Mouse (Mus musculus) left cerebral cortex, adult 2 months (tissue): ENCODE measurements at regions not wholly inside any gene's neighbourhood (a gene's known extent, or its start where the extent isn't known, plus 50 kb on each side); places are given as distances from the start of the nearest gene placed in this dataset.

Experiments used
- DNase-seq, 2 experiments: peaks; one replicate each; pipeline ENCODE4 v3.0.0; 2021 to 2022; ENCODE audit warnings: low spot score in 2 of 2, mixed read lengths in 1 of 2; ENCODE audit errors: extremely low spot score in 1 of 2
- H3K27ac ChIP-seq: fragments of 200-600 bp; 2 replicates; pipeline ENCODE4 v1.8.1; 2022
- H3K4me3 ChIP-seq: fragments of 200-600 bp; 2 replicates; pipeline ENCODE4 v1.8.1; 2022
- CTCF ChIP-seq: fragments of 200-600 bp; IDR thresholded peaks from 2 replicates; pipeline ENCODE4 v1.8.1; 2022; ENCODE audit warnings: antibody characterized with exemption, mild to moderate bottlenecking, moderate library complexity
- intact Hi-C: fragments of 180-260 bp; cut with DNase I; formaldehyde crosslinking; loops from one replicate; pipeline ENCODE4 v1.15.1; 2025

DNA sequence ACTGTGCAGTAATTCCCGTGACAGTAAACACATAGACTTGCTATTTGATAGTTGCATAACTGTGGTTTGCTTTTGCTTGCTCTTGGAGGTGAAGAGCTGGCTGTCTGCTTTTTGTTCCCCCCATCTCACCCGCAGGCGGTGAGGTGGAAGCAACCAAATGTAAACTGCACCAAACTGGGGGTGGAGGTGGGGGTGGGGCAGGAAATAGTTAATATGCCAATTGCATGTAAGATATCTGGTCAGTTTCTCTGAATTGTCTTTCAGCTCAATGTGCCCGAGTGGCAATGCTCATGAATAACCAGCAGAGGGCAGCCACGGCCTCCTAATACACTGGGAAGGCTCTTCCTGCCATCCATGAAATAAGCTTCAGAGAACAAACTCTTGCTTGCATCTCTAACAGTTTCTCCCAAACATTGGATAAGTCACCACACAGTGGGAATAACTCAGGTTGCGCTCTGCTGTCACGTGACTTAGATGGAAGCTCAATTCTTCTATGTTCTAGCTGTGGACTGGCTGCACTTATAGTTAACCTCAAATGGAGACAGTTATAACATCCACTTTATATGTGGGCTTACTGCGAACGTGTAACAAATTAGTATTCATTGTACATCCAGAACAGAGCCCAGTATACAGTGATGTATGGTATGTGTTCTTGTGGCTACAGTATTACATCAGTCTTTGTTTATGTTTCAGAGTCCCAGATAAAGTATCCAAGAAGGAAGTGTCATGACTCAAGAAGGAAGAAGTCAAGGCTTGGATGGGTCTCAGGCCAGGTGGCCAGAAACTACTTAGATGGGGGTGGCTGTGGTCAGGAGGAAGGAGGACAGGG is 62.0 kb upstream of the Egflam start:
- Histone ChIP-seq H3K27ac (no peak overlapping the region), H3K4me3 (no peak overlapping the region)
- peak; percentile 90 for TF ChIP-seq CTCF
- peak; percentile 64 to 70 for DNase-seq
- intact Hi-C loops = loop anchor here (1.0 to 5.0 kb wide), 2 partner anchors 353 to 577 kb away; no protein-coding TSS in a partner anchor

GRCm38 (mm10) chr15:7462549-7462948 is 64.4 kb upstream of the Egflam start:
- intact Hi-C loops = loop anchor here (5.0 kb wide), 1 partner anchor 575 kb away; no protein-coding TSS in a partner anchor
- no peak for DNase-seq
- TF ChIP-seq CTCF = no peak
- Histone ChIP-seq H3K4me3 (no peak overlapping the region), H3K27ac (no peak overlapping the region)

DNA sequence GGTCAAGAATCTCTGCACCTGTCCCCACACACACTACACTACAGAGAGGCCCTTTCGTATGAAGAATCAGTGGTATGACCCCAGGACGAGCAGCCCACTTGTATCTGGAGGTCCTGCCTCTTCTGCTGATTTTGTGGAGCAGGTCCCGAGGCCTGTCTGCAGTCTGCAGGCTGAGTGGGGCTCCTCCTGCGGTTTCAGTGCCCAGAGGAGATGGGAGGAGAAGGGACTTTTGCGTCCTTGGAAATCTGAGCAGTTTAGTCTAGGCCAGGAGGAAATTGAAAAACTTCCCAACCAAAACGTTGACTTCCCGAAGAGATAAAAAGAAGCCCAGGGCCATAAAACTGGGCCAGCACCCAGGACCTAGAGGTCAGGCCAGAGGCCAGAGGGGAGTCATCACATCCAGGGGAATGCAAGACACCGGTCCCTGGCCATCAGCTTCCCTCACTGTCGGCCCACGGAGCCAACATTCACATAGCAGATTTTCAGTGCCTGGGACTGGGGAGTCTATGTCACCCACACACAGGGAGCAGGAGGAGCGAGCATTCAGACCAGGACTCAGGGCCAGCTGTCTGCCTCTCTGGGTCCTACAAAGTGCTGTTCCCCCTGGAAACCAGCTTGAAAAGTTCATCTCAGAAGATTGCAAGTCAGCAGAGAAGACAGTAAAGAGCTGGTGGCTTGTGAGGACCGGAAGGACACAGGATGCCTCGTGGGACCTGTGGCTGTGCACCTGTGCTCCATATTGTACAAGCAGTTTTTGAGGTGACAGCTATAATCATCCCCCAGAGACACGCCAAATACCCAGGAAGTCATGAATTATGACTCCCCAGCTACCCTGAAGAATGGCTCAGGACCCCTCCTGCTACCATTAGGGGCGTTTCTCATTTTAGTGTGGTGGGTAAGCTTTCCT is 65.5 kb upstream of the Egflam start:
- H3K4me3 ChIP-seq = no peak overlapping the region

DNA sequence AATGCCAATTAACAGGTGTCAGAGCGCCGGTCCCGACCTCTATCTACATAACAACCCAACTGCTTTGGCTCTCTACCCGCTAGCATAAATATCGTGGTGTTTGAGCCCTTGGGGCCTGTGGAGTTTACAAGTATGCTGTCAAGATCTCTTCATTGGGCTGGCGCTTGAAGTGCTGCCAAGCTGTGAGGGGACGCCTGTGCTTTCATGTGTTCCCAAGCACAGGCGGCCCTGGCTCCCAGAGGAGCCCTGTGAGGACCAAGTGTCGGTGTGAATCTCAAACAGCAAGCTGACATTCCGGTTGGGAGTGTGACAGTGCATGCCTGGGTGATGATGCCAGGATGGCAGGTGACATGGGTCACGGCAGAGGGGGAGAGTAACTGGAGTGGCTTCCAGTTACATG is 82.0 kb upstream of the Egflam start:
- H3K4me3 ChIP-seq = no peak overlapping the region
- no peak for DNase-seq
- intact Hi-C loops = no loop called here
- TF ChIP-seq CTCF = no peak
- no peak overlapping the region for H3K27ac ChIP-seq

More for the DNA sequence above, 65.5 kb upstream of the Egflam start:
- intact Hi-C loops = loop anchor here (5.0 kb wide), 1 partner anchor 574 kb away; no protein-coding TSS in a partner anchor
- TF ChIP-seq CTCF = no peak
- H3K27ac ChIP-seq = no peak overlapping the region
- no peak for DNase-seq

DNA sequence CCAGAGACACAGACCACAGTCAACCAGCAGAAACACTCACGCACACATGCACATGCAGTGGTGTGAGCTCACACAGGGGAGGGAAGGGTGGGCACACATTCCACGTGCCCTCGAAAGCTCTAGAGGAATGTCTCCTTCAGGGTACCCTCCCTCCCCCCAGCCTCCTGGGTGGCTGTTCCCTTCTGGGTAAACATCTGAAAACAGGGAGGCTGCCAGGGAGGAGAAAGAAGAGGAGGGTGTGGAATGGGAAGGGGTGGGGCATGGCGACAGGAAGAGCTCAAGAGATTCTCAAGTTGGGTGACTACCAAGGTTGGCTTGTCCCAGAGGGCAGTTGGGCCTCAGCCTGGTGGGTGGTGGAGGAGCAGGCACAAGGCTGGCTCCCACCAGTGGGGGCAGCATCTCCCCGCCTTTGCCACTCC is 82.6 kb upstream of the Egflam start:
- intact Hi-C loops = no loop called here
- no peak overlapping the region for H3K27ac ChIP-seq
- DNase-seq = no peak
- H3K4me3 ChIP-seq = no peak overlapping the region
- TF ChIP-seq CTCF = no peak

GRCm38 (mm10) chr15:7483686-7484085 is 85.5 kb upstream of the Egflam start:
- intact Hi-C loops = no loop called here
- no peak for TF ChIP-seq CTCF
- DNase-seq = no peak
- H3K4me3 ChIP-seq = no peak overlapping the region
- H3K27ac ChIP-seq = no peak overlapping the region

- no peak for DNase-seq
- Histone ChIP-seq H3K4me3 (no peak overlapping the region), H3K27ac (no peak overlapping the region)
- TF ChIP-seq CTCF = no peak
- intact Hi-C loops = no loop called here
Observed at GRCm38 (mm10) chr15:7491091-7491490, 92.9 kb upstream of the Egflam start.

GRCm38 (mm10) chr15:7493126-7493669 is 95.0 kb upstream of the Egflam start:
- H3K27ac ChIP-seq = no peak overlapping the region
- DNase-seq = no peak
- H3K4me3 ChIP-seq = no peak overlapping the region
- intact Hi-C loops = no loop called here
- TF ChIP-seq CTCF = no peak

DNA sequence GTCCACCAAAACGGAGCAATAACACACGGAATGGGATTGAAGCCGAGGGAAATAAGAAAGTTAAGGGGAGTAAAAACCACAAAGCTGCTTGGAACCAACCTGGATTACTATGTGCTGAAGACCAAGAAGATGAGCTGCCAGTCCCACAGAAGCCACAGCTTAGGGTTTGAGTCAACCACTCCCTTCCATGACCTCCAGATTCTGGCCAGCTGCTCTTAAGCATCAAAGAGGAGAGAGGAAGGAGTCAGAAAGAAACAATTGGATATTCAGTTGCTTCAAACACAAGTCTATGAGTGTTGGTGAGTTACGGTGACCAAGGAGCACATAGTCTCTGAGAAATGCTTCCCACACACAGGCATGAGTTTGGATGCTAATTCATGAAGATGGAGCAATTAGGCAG is 99.7 kb upstream of the Egflam start:
- TF ChIP-seq CTCF = no peak
- intact Hi-C loops = no loop called here
- Histone ChIP-seq H3K4me3 (no peak overlapping the region), H3K27ac (no peak overlapping the region)
- no peak for DNase-seq

- Histone ChIP-seq H3K4me3 (no peak overlapping the region), H3K27ac (no peak overlapping the region)
- no peak for DNase-seq
- TF ChIP-seq CTCF = no peak
- intact Hi-C loops = no loop called here
Observed at GRCm38 (mm10) chr15:7508535-7508934, 110.3 kb upstream of the Egflam start.

GRCm38 (mm10) chr15:7514743-7515273 is 116.6 kb upstream of the Egflam start:
- H3K27ac ChIP-seq = no peak overlapping the region
- intact Hi-C loops = no loop called here
- TF ChIP-seq CTCF = no peak
- DNase-seq = no peak
- H3K4me3 ChIP-seq = no peak overlapping the region

GRCm38 (mm10) chr15:7521611-7522010 is 123.4 kb upstream of the Egflam start:
- no peak for DNase-seq
- TF ChIP-seq CTCF = no peak
- intact Hi-C loops = no loop called here
- no peak overlapping the region for H3K4me3 ChIP-seq
- no peak overlapping the region for H3K27ac ChIP-seq
